Mouse (Mus musculus) ES-Bruce4 (cell line): ENCODE measurements around the gene Inpp4a.

Source experiments
- CTCF ChIP-seq: IDR thresholded peaks from one replicate; pipeline ENCODE4 v1.8.1; 2011; ENCODE audit warnings: low read depth, low read length
- EP300 ChIP-seq: IDR thresholded peaks from 2 replicates; pipeline ENCODE4 v1.6.1; 2011; ENCODE audit warnings: low read depth, low read length; ENCODE audit not compliant: insufficient read depth

GRCm38 (mm10) chr1:37376751-37377150 lies 77.1 kb downstream of the Inpp4a start:
- TF ChIP-seq CTCF (no peak), EP300 (no peak)
